Comparison of ENCODE assay signal across 8 mouse cellular contexts in the genomic region with DNA sequence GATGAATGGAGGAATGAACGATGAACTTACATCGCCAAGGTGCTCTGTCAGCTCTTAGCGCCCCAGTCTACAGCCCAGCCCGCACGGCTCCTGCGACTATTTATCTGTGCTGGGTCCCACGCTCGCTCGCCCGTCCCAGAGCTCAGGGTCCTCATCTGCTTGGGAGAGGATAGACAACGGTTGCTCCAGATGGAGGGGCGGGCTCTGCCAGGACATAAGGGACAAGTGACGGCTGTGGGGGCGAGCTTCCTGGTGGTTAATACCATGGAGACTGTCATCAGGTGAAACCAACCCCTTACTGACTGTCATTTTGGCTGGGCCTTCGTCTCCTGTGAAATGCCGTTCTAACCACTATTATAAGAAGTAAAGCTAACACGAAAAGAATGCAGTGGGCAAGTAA.
"Had no signal": no experiment of that assay in that cellular context is flagged by ENCODE, and none has a peak within 500 bp of the region (broad histone marks: within the 10 kb centered on the region; RNA-seq: fewer than 3 reads in every experiment).

No protein-coding gene starts in this region.

- DNase-seq: liver, postnatal 0 days; lung, adult 2 months; lung, postnatal 14 days; lung, postnatal 36 days; right cerebral cortex, postnatal 14 days; thymus, adult 2 months; thymus, postnatal 25 days; thymus, postnatal 4 days had no signal
